Mouse (Mus musculus) ES-Bruce4 (cell line): Measurements from ENCODE around the gene Iglon5. TPM values are rescaled to one million over a fixed set of nuclear protein-coding genes. Genes with fewer than 3 reads are reported as not detected.
A peak's percentile ranks its signal among the peaks of the same experiment; 100 is the strongest.

Source experiments
- H3K27ac ChIP-seq: 2 replicates; pipeline ENCODE4 v1.5.1; 2012; ENCODE audit warnings: low read length, inconsistent platforms; ENCODE audit not compliant: insufficient read depth
- H3K27me3 ChIP-seq: 2 replicates; pipeline ENCODE4 v1.6.1; 2012; ENCODE audit warnings: mild to moderate bottlenecking, low read length, inconsistent platforms; ENCODE audit not compliant: control insufficient read depth, poor library complexity, insufficient read depth, severe bottlenecking
- H3K36me3 ChIP-seq: 2 replicates; pipeline ENCODE4 v1.6.1; 2012; ENCODE audit warnings: inconsistent platforms, mild to moderate bottlenecking, low read length, moderate library complexity; ENCODE audit not compliant: control insufficient read depth, poor library complexity, insufficient read depth, severe bottlenecking
- H3K4me1 ChIP-seq: one replicate; pipeline ENCODE4 v1.8.1; 2011; ENCODE audit warnings: low read length; ENCODE audit not compliant: control insufficient read depth, insufficient read depth
- H3K4me3 ChIP-seq: 2 replicates; pipeline ENCODE4 v1.5.1; 2011; ENCODE audit warnings: low read depth, mild to moderate bottlenecking, low read length
- H3K9ac ChIP-seq: 2 replicates; pipeline ENCODE4 v1.6.1; 2012; ENCODE audit warnings: low read depth, mild to moderate bottlenecking, inconsistent platforms; ENCODE audit not compliant: poor library complexity, severe bottlenecking
- H3K9me3 ChIP-seq: replicated peaks from 2 replicates; pipeline ENCODE4 v1.6.1; 2012; ENCODE audit warnings: mild to moderate bottlenecking, low read length, inconsistent platforms; ENCODE audit not compliant: control insufficient read depth, poor library complexity, insufficient read depth, severe bottlenecking
- CTCF ChIP-seq: IDR thresholded peaks from one replicate; pipeline ENCODE4 v1.8.1; 2011; ENCODE audit warnings: low read depth, low read length
- EP300 ChIP-seq: IDR thresholded peaks from 2 replicates; pipeline ENCODE4 v1.6.1; 2011; ENCODE audit warnings: low read depth, low read length; ENCODE audit not compliant: insufficient read depth
- POLR2A ChIP-seq: IDR thresholded peaks from one replicate; pipeline ENCODE4 v1.8.1; 2011; ENCODE audit warnings: low read length; ENCODE audit not compliant: insufficient read depth
- polyA plus RNA-seq: library from polyadenylated mRNA; stranded (reverse); fragments of >200 nt; gene quantifications from 2 replicates; pipeline ENCODE4 v1.2.4, GENCODE M21; 2011; ENCODE audit warnings: low read depth; ENCODE audit not compliant: missing spikeins, insufficient read depth, insufficient read length

Iglon5 gene
- polyA plus RNA-seq, 1 experiment = 5.0 TPM

DNA sequence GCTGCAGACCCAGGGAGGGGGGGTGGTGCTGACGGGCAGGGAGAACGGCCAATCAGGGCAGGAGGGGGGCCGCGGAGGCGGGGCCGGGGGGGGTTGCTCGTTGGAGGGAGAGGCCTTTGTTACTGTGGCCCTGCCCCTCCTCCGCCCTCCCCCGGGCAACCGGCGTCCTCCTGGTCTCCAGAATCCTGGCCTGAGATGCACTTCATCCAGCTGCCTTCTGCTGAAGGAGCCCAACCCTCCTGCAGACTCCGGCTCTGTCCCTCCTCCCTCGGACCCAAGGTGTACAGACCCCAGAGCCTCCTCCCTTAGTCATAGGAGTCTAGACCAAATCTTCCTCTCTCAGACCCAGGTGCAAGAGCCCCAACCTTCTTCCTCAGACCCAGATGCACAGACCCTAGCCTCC lies 308 bp upstream of the Iglon5 start:
- H3K36me3 ChIP-seq = no peaks in the 10 kb centered on the region
- no peaks in the 10 kb centered on the region for H3K27me3 ChIP-seq
- no peaks in the 10 kb centered on the region for H3K4me1 ChIP-seq
- peak overlapping the region; percentile 49 for H3K4me3 ChIP-seq
- peak overlapping the region; percentile 31 for H3K9ac ChIP-seq
- TF ChIP-seq EP300 (no peak), POLR2A (no peak), CTCF (no peak)
- H3K27ac ChIP-seq = no peak overlapping the region
- H3K9me3 ChIP-seq = no peaks in the 10 kb centered on the region

DNA sequence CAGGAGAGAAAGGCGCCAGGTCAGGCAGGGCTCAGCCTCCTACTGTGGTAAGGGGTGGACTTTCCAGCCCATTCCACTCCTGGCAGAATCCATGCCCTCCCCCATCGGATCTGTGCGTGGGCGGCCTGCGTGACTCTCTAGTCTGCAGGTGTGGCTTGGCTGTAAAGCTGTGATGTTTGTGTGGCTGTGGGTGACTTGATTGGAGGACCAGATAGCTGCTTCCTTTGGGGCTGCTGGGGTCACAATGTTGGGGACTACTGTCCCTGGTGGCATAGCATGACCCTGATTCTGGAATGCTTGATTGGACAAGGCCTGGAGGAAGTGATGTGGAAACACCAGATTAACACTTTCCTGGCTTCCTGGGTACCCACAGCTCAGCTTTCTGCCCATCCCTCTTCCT lies 1.2 kb downstream of the Iglon5 start:
- no peaks in the 10 kb centered on the region for H3K27me3 ChIP-seq
- no peak overlapping the region for H3K4me3 ChIP-seq
- H3K27ac ChIP-seq = no peak overlapping the region
- no peaks in the 10 kb centered on the region for H3K9me3 ChIP-seq
- TF ChIP-seq CTCF (no peak), POLR2A (no peak), EP300 (no peak)
- H3K4me1 ChIP-seq = no peaks in the 10 kb centered on the region
- no peaks in the 10 kb centered on the region for H3K36me3 ChIP-seq
- no peak overlapping the region for H3K9ac ChIP-seq

DNA sequence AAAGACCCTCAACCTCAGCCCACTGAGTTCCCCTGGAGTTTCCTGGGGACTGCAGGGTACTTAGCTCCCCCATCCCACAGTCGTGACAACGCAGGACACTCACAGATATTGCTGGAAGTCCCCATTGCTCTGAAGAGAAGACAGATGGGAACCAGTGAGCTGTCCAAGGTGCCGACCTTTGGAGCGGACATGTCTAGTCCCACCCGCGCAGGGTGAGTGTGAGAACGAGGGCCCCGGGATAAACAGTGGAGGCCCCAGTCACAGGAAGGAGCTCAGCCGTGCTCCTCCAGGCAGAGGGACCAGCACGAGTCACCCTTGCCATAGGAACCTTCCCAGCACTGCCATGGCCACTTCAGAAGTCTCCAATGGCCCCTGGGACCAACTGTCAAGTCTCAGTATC lies 6.6 kb downstream of the Iglon5 start:
- Histone ChIP-seq H3K36me3 (no peaks in the 10 kb centered on the region), H3K9me3 (no peaks in the 10 kb centered on the region), H3K27ac (no peak overlapping the region), H3K4me1 (no peaks in the 10 kb centered on the region), H3K4me3 (no peak overlapping the region), H3K27me3 (no peaks in the 10 kb centered on the region), H3K9ac (no peak overlapping the region)
- TF ChIP-seq EP300 (no peak), CTCF (no peak), POLR2A (no peak)

DNA sequence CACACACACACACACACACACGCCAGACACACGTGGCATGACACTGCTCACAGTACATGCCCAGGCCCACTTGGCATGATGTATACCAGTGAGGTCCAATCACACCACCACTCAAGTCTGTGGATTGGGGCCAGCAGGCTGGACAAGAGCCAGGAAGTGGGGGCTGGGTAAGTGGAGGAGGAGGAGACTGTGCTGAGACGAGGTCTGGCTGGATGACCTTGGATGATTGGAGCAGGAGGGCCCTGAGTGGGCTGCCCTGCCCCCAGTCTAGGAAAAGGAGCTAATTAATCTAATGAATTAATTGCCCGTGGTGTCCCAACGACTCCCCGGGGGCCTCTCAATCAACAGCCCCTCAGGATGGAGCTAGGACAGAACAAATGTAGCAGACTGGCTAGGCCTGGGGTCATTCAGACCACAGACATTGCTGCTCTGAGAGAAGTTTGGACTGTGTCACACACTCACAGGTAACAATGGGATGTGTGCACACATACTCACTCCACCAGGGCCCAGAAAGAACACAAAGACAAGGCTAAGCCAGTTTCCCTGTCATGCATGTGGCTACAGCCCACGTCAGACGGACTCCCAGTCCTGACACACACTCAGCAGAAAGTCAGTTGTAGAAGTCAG lies 7.7 kb downstream of the Iglon5 start:
- H3K9ac ChIP-seq = no peak overlapping the region
- no peaks in the 10 kb centered on the region for H3K4me1 ChIP-seq
- no peak overlapping the region for H3K27ac ChIP-seq
- H3K9me3 ChIP-seq = no peaks in the 10 kb centered on the region
- no peaks in the 10 kb centered on the region for H3K36me3 ChIP-seq
- no peak overlapping the region for H3K4me3 ChIP-seq
- no peaks in the 10 kb centered on the region for H3K27me3 ChIP-seq
- no peak for TF ChIP-seq CTCF
- TF ChIP-seq POLR2A = no peak
- TF ChIP-seq EP300 = no peak

DNA sequence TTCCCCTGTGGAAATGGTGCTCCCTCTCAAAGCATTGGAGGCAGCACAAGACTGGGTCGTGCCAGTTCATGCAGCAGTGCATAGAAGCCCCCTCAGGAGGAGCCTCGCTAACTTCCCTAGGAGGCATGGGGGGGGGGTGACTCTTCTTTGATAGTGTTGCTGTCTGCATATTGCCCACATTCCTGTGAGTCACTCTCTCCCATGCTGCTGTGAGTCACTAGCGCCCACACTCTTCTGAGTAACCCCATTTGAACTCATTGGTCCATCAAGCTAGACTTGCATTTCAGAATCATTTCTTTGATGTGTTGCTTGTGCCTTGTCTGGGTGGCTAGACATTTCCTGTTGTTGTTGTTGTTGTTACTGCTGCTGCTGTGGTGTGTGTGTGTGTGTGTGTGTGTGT lies 8.7 kb downstream of the Iglon5 start:
- H3K9me3 ChIP-seq = no peaks in the 10 kb centered on the region
- TF ChIP-seq EP300 (no peak), CTCF (no peak), POLR2A (no peak)
- H3K4me3 ChIP-seq = no peak overlapping the region
- H3K4me1 ChIP-seq = no peaks in the 10 kb centered on the region
- H3K27me3 ChIP-seq = 0 out of 2 replicates have a peak, but pooled peaks cover 2% of the 10 kb centered on the region
- H3K36me3 ChIP-seq = no peaks in the 10 kb centered on the region
- H3K27ac ChIP-seq = no peak overlapping the region
- H3K9ac ChIP-seq = no peak overlapping the region

DNA sequence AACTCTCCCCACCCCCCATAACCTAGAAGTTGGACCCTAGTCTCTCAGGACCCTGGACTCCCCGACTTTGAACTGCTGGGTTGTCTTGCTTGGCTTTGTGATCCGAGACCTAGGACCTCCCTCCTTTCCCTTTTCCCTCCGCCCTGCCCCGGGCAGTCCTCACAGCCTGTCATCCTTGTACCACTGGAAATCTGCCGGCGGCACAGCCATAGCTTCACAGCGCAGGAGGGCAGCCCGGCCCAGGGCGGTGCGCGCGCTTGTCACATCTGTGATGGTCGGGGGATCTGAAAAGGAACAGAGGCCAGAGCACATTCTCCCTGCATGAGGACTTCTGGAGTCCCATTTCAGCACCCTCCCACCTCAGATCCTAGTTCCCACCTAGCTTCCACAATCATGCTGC lies 13.5 kb downstream of the Iglon5 start:
- TF ChIP-seq POLR2A (no peak), CTCF (no peak), EP300 (no peak)
- Histone ChIP-seq H3K9me3 (no peaks in the 10 kb centered on the region), H3K27me3 (0 out of 2 replicates have a peak, but pooled peaks cover 2% of the 10 kb centered on the region), H3K36me3 (no peaks in the 10 kb centered on the region), H3K27ac (no peak overlapping the region), H3K4me3 (peak overlapping the region; percentile 37), H3K9ac (no peak overlapping the region), H3K4me1 (no peaks in the 10 kb centered on the region)
